Mouse (Mus musculus): ENCODE measurements around the gene Alpk1. TPM values are rescaled to one million over a fixed set of nuclear protein-coding genes. Genes with fewer than 3 reads are reported as not detected.

Alpk1 gene
- polyA plus RNA-seq, 2 experiments, result 1.5 to 3.0 TPM

GRCm38 (mm10) chr3:127743614-127744365 is 36.5 kb downstream of the Alpk1 start:
- ATAC-seq (ENCODE audit: low FRiP score, low read depth), result no peak
- 57% methylated on average over 13 of the region's 14 CpGs for WGBS

GRCm38 (mm10) chr3:127741473-127741872 is 38.9 kb downstream of the Alpk1 start:
- Histone ChIP-seq H3K4me1 (ENCODE audit: control insufficient read depth, insufficient read depth, low read length) (no peaks in the 10 kb centered on the region), H3K27ac (replicated peaks; ENCODE audit: low read depth, low read length) (no peak overlapping the region), H3K9me3 (ENCODE audit: control insufficient read depth, low read length) (no peaks in the 10 kb centered on the region), H3K4me2 (replicated peaks; ENCODE audit: low read depth, low read length, severe bottlenecking) (no peak overlapping the region), H3K27me3 (ENCODE audit: control insufficient read depth, insufficient read depth, low read length) (peaks cover 15% of the 10 kb centered on the region; the same call in 1 of the 2 replicates), H3K4me3 (replicated peaks; ENCODE audit: low read length) (no peak overlapping the region), H3K9ac (ENCODE audit: low read depth, low read length, severe bottlenecking) (no peak overlapping the region), H3K36me3 (ENCODE audit: control insufficient read depth, insufficient read depth, low read length) (no peaks in the 10 kb centered on the region)
- DNase-seq (ENCODE audit: low spot score) (no peak), ATAC-seq (ENCODE audit: low FRiP score, low read depth) (no peak)
- no peak for TF ChIP-seq POLR2A (IDR thresholded peaks at IDR 0.05; ENCODE audit: borderline replicate concordance, extremely low read depth, insufficient read depth, insufficient read length)
- WGBS, result 95% methylated on average over 3 of the region's 3 CpGs

More at GRCm38 (mm10) chr3:127743614-127744365, 36.5 kb downstream of the Alpk1 start:
- Histone ChIP-seq H3K9ac (ENCODE audit: low read depth, low read length, severe bottlenecking) (no peak overlapping the region), H3K4me1 (ENCODE audit: control insufficient read depth, insufficient read depth, low read length) (no peaks in the 10 kb centered on the region), H3K27ac (replicated peaks; ENCODE audit: low read depth, low read length) (no peak overlapping the region), H3K36me3 (ENCODE audit: control insufficient read depth, insufficient read depth, low read length) (no peaks in the 10 kb centered on the region), H3K4me2 (replicated peaks; ENCODE audit: low read depth, low read length, severe bottlenecking) (no peak overlapping the region), H3K27me3 (ENCODE audit: control insufficient read depth, insufficient read depth, low read length) (peaks cover 36% of the 10 kb centered on the region), H3K9me3 (ENCODE audit: control insufficient read depth, low read length) (no peaks in the 10 kb centered on the region), H3K4me3 (replicated peaks; ENCODE audit: low read length) (no peak overlapping the region)
- TF ChIP-seq POLR2A (IDR thresholded peaks at IDR 0.05; ENCODE audit: borderline replicate concordance, extremely low read depth, insufficient read depth, insufficient read length), result no peak
- no peak for DNase-seq (ENCODE audit: low spot score)

DNA sequence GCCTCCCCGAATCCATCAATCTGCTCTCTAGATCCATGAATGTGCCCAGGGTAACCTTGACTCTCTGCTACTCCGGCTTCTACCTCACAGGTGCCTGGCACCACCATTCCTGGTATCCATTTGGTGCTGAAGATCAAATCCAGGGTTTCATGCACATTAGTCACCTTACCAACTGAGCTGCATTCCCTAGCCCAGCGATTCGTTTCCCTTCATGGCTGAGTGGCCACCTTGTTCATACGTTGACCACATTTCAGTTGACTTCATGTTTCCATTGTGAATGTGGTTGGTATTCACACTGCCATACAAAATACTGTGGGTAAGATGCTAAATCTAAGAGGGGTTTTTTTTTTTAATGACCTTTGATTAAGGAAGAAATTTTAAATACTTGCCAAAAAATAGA is 42.5 kb downstream of the Alpk1 start:
- Histone ChIP-seq H3K36me3 (ENCODE audit: control insufficient read depth, insufficient read depth, low read length) (no peaks in the 10 kb centered on the region), H3K9me3 (ENCODE audit: control insufficient read depth, low read length) (no peaks in the 10 kb centered on the region), H3K4me1 (ENCODE audit: control insufficient read depth, insufficient read depth, low read length) (no peaks in the 10 kb centered on the region), H3K27me3 (ENCODE audit: control insufficient read depth, insufficient read depth, low read length) (no peaks in the 10 kb centered on the region), H3K4me3 (replicated peaks; ENCODE audit: low read length) (no peak overlapping the region), H3K9ac (ENCODE audit: low read depth, low read length, severe bottlenecking) (no peak overlapping the region), H3K4me2 (replicated peaks; ENCODE audit: low read depth, low read length, severe bottlenecking) (no peak overlapping the region), H3K27ac (replicated peaks; ENCODE audit: low read depth, low read length) (no peak overlapping the region)
- DNase-seq (ENCODE audit: low spot score) (no peak), ATAC-seq (ENCODE audit: low FRiP score, low read depth) (no peak)
- TF ChIP-seq POLR2A (IDR thresholded peaks at IDR 0.05; ENCODE audit: borderline replicate concordance, extremely low read depth, insufficient read depth, insufficient read length), result no peak
- WGBS, result 87% methylated on average over 5 of the region's 5 CpGs

- H3K9ac ChIP-seq (ENCODE audit: low read depth, low read length, severe bottlenecking), result no peak overlapping the region
- 89% methylated on average over 3 of the region's 3 CpGs for WGBS
Observed at GRCm38 (mm10) chr3:127735395-127735794, 44.9 kb downstream of the Alpk1 start.

GRCm38 (mm10) chr3:127729513-127730137 is 50.7 kb downstream of the Alpk1 start:
- no peak for TF ChIP-seq POLR2A (IDR thresholded peaks at IDR 0.05; ENCODE audit: borderline replicate concordance, extremely low read depth, insufficient read depth, insufficient read length)
- 88% methylated on average over 14 of the region's 14 CpGs for WGBS
- Histone ChIP-seq H3K4me2 (replicated peaks; ENCODE audit: low read depth, low read length, severe bottlenecking) (no peak overlapping the region), H3K4me3 (replicated peaks; ENCODE audit: low read length) (no peak overlapping the region), H3K27ac (replicated peaks; ENCODE audit: low read depth, low read length) (no peak overlapping the region), H3K9ac (ENCODE audit: low read depth, low read length, severe bottlenecking) (no peak overlapping the region), H3K4me1 (ENCODE audit: control insufficient read depth, insufficient read depth, low read length) (no peaks in the 10 kb centered on the region), H3K36me3 (ENCODE audit: control insufficient read depth, insufficient read depth, low read length) (no peaks in the 10 kb centered on the region), H3K9me3 (ENCODE audit: control insufficient read depth, low read length) (no peaks in the 10 kb centered on the region), H3K27me3 (ENCODE audit: control insufficient read depth, insufficient read depth, low read length) (no peaks in the 10 kb centered on the region)
- DNase-seq (ENCODE audit: low spot score), result no peak
- ATAC-seq (ENCODE audit: low FRiP score, low read depth), result no peak

More at GRCm38 (mm10) chr3:127735395-127735794, 44.9 kb downstream of the Alpk1 start:
- Histone ChIP-seq H3K27ac (replicated peaks; ENCODE audit: low read depth, low read length) (no peak overlapping the region), H3K4me1 (ENCODE audit: control insufficient read depth, insufficient read depth, low read length) (no peaks in the 10 kb centered on the region), H3K4me3 (replicated peaks; ENCODE audit: low read length) (no peak overlapping the region), H3K27me3 (ENCODE audit: control insufficient read depth, insufficient read depth, low read length) (no peaks in the 10 kb centered on the region), H3K9me3 (ENCODE audit: control insufficient read depth, low read length) (no peaks in the 10 kb centered on the region), H3K36me3 (ENCODE audit: control insufficient read depth, insufficient read depth, low read length) (no peaks in the 10 kb centered on the region), H3K4me2 (replicated peaks; ENCODE audit: low read depth, low read length, severe bottlenecking) (no peak overlapping the region)
- ATAC-seq (ENCODE audit: low FRiP score, low read depth) (no peak), DNase-seq (ENCODE audit: low spot score) (no peak)
- no peak for TF ChIP-seq POLR2A (IDR thresholded peaks at IDR 0.05; ENCODE audit: borderline replicate concordance, extremely low read depth, insufficient read depth, insufficient read length)
